Mouse (Mus musculus): ENCODE results near the gene Atp11c. TPM values are rescaled to one million over a fixed set of nuclear protein-coding genes. Genes with fewer than 3 reads are reported as not detected.
A peak's percentile ranks its signal among the peaks of the same experiment; 100 is the strongest.

Gene Atp11c
- polyA plus RNA-seq, 1 experiment from 2014 or later, result 3.6 TPM

MicroRNA genes within 50 kb of the gene (microRNA counts, 519-probe panel; counts per million panel counts)
- 2,165 counts per million, percentile 50 among the panel's probes with 10 or more counts for microRNA mmu-miR-505

Small RNAs within 50 kb of the gene (microRNA-seq; reads per million reads assigned to microRNA genes)
- 61.9 reads per million, percentile 42 among the genes with 10 or more reads in this experiment for gene Mir505

Other genes starting within 250 kb of the Atp11c start
- not detected in 2 replicates for gene Gm7073, start 53.4 kb downstream of the Atp11c start, polyA plus RNA-seq (2015; fragmentation: Nextera tagmentation; extraction: Ambion mirVana)